9 mouse cellular contexts compared by ENCODE assay signal in the genomic region with DNA sequence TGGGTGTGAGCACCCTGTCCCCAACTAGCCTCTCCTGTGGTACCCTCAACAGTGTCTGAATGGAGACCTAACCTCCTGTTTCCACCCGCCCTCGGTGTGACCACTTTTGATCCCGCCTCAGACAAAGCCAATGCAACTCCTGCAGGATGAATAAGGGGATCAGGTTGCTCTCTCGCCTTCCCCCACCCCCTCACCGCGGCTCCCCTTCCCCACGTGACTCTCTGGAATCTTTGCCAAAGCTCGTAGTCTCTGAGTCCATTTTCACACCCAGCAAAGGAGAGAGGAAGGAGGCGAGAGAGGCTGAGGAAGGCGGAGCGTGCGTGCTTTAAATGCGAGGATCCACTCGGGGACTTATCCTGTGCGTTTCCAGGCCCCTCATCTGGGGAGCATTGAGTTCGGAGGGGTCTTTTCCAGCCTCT. TPM values are rescaled to one million over a fixed set of nuclear protein-coding genes. Genes with fewer than 3 reads are reported as not detected.
DNase-seq lines count a peak whose midpoint lies in the region; ATAC-seq and TF ChIP-seq lines count a peak whose summit lies in the region.
"Had no signal": no experiment of that assay in that cellular context is flagged by ENCODE, and none has a peak within 500 bp of the region (broad histone marks: within the 10 kb centered on the region; RNA-seq: fewer than 3 reads in every experiment).

A gene (plus strand): TSS at position 389 of the 419 bp plus-strand sequence.

- peaks cover 6% of the 10 kb centered on the region for H3K9me3 ChIP-seq in CH12.LX (replicated peaks; ENCODE audit: low read length)
- H3K9me3 ChIP-seq in embryonic facial prominence, embryonic 15.5 days (replicated peaks): no peaks in the 10 kb centered on the region
- no peaks in the 10 kb centered on the region for H3K9me3 ChIP-seq in hindbrain, postnatal 0 days (ENCODE audit: low read length)
- no peaks in the 10 kb centered on the region for H3K9me3 ChIP-seq in limb, embryonic 13.5 days

- in situ Hi-C loops in CH12.LX (cut with MboI; ENCODE audit: low pct_ligation_motif_present, low pct_unique_long_range_greater_than_20kb, low sequenced_read_pairs): no loop called here

- TF ChIP-seq CTCF in CH12.LX (conservative IDR thresholded peaks at IDR 0.05 in 1 of 2, IDR thresholded peaks at IDR 0.05 in 1 of 2; ENCODE audit: low read depth in 2 of 2, low read length in 2 of 2): no peak
- TF ChIP-seq CTCF in hindbrain, postnatal 0 days (IDR thresholded peaks at IDR 0.05; ENCODE audit: low read depth): no peak

- no peak for TF ChIP-seq POLR2A in CH12.LX (IDR thresholded peaks at IDR 0.05; ENCODE audit: low read depth, low read length)

- no peak within 1 kb of the TSS; the same call in 1 of the 2 replicates for H3K27ac ChIP-seq in CH12.LX (ENCODE audit: insufficient read depth, low read depth)
- H3K27ac ChIP-seq in embryonic facial prominence, embryonic 15.5 days (replicated peaks): peak within 1 kb of the TSS; percentile 78
- H3K27ac ChIP-seq in hindbrain, postnatal 0 days: peak within 1 kb of the TSS; percentile 50; the same call in 1 of the 2 replicates
- peak within 1 kb of the TSS; percentile 79 for H3K27ac ChIP-seq in limb, embryonic 13.5 days

- dilution Hi-C loops in CH12.LX (cut with MboI; ENCODE audit: extremely low pct_ligation_motif_present, extremely low pct_unique_long_range_greater_than_20kb, low sequenced_read_pairs): no loop called here

- H3K27me3 ChIP-seq in CH12.LX (replicated peaks): no peaks in the 10 kb centered on the region
- H3K27me3 ChIP-seq in embryonic facial prominence, embryonic 15.5 days: no peaks in the 10 kb centered on the region
- H3K27me3 ChIP-seq in hindbrain, postnatal 0 days (ENCODE audit: insufficient read depth, low read length): no peaks in the 10 kb centered on the region
- peaks cover 9% of the 10 kb centered on the region; the same call in 1 of the 2 replicates for H3K27me3 ChIP-seq in limb, embryonic 13.5 days

- under 1% methylated on average over 16 of the region's 16 CpGs for WGBS in embryonic facial prominence, embryonic 15.5 days
- WGBS in hindbrain, postnatal 0 days: under 1% methylated on average over 16 of the region's 16 CpGs
- under 1% methylated on average over 16 of the region's 16 CpGs for whole genome bisulfite sequencing in limb, embryonic 13.5 days

- peak; percentile 73 for DNase-seq in embryo, embryonic 10 days (ENCODE audit: low spot score)
- no peak for DNase-seq in embryo, embryonic 10.5 days (ENCODE audit: low spot score)
- DNase-seq in CH12.LX (ENCODE audit: extremely low read depth): no peak
- peak; percentile 72 for DNase-seq in hindbrain, postnatal 0 days (ENCODE audit: low spot score)
- DNase-seq in neural tube, embryonic 10.5 days (ENCODE audit: extremely low spot score, low spot score): peak; percentile 76
- DNase-seq in spleen, adult 12 weeks (ENCODE audit: low spot score): no peak

- TF ChIP-seq EP300 in CH12.LX (IDR thresholded peaks at IDR 0.05; ENCODE audit: low read length): no peak

- H3K4me1 ChIP-seq in CH12.LX (ENCODE audit: control insufficient read depth in 1 of 2, insufficient read depth in 2 of 2): peaks cover 6 to 15% of the 10 kb centered on the region in 2 experiments
- peaks cover 21% of the 10 kb centered on the region for H3K4me1 ChIP-seq in embryonic facial prominence, embryonic 15.5 days
- H3K4me1 ChIP-seq in hindbrain, postnatal 0 days (ENCODE audit: insufficient read depth, low read length): peaks cover 4% of the 10 kb centered on the region; the same call in 1 of the 2 replicates
- peaks cover 25% of the 10 kb centered on the region for H3K4me1 ChIP-seq in limb, embryonic 13.5 days

- TF ChIP-seq RAD21 in CH12.LX (IDR thresholded peaks at IDR 0.05; ENCODE audit: low read depth, low read length): no peak

- peak within 1 kb of the TSS; percentile 68 for H3K9ac ChIP-seq in CH12.LX (ENCODE audit: insufficient read depth, low read depth)
- H3K9ac ChIP-seq in embryonic facial prominence, embryonic 15.5 days: peak within 1 kb of the TSS; percentile 57
- H3K9ac ChIP-seq in hindbrain, postnatal 0 days (replicated peaks; ENCODE audit: low read length): peak within 1 kb of the TSS; percentile 51
- peak within 1 kb of the TSS; percentile 71 for H3K9ac ChIP-seq in limb, embryonic 13.5 days

- peak within 1 kb of the TSS; percentile 61; the same call in 1 of the 2 replicates for H3K4me2 ChIP-seq in CH12.LX (ENCODE audit: insufficient read depth, low read depth, poor library complexity, severe bottlenecking)
- H3K4me2 ChIP-seq in embryonic facial prominence, embryonic 15.5 days (replicated peaks): peak within 1 kb of the TSS; percentile 93
- peak within 1 kb of the TSS; percentile 94 for H3K4me2 ChIP-seq in hindbrain, postnatal 0 days (ENCODE audit: low read depth, low read length)
- H3K4me2 ChIP-seq in limb, embryonic 13.5 days (replicated peaks): peak within 1 kb of the TSS; percentile 93

- ATAC-seq in embryonic facial prominence, embryonic 15.5 days (ENCODE audit: insufficient number of reproducible peaks, low FRiP score, low TSS enrichment, low read depth): peak; percentile 41; the same call in 1 of the 2 replicates
- no peak; the same call in 1 of the 2 replicates for ATAC-seq in hindbrain, postnatal 0 days
- ATAC-seq in limb, embryonic 13.5 days (ENCODE audit: low FRiP score, low read depth): peak; percentile 78

- peaks cover 0 to 7% of the 10 kb centered on the region in 2 experiments for H3K36me3 ChIP-seq in CH12.LX (replicated peaks in 1 of 2; ENCODE audit: control insufficient read depth in 1 of 2, insufficient read depth in 1 of 2, low read length in 1 of 2)
- no peaks in the 10 kb centered on the region for H3K36me3 ChIP-seq in embryonic facial prominence, embryonic 15.5 days
- no peaks in the 10 kb centered on the region for H3K36me3 ChIP-seq in hindbrain, postnatal 0 days (ENCODE audit: insufficient read depth, low read length)
- H3K36me3 ChIP-seq in limb, embryonic 13.5 days: no peaks in the 10 kb centered on the region
- H3K36me3 ChIP-seq: G1E had no signal

- H3K79me2 ChIP-seq in CH12.LX (replicated peaks; ENCODE audit: control insufficient read depth, extremely low read depth, insufficient read depth, poor library complexity, severe bottlenecking): no peaks in the 10 kb centered on the region

- H3K4me3 ChIP-seq in CH12.LX (replicated peaks in 1 of 3; ENCODE audit: low read depth in 2 of 3, low read length in 2 of 3, poor library complexity in 1 of 3): peak within 1 kb of the TSS; percentile 59 to 69 (median 63)
- peak within 1 kb of the TSS; percentile 67 for H3K4me3 ChIP-seq in embryonic facial prominence, embryonic 15.5 days (replicated peaks)
- peak within 1 kb of the TSS; percentile 55 for H3K4me3 ChIP-seq in hindbrain, postnatal 0 days (ENCODE audit: low read length)
- H3K4me3 ChIP-seq in limb, embryonic 13.5 days: peak within 1 kb of the TSS; percentile 67

TF ChIP-seq in CH12.LX, 34 proteins besides CTCF, POLR2A, EP300 and RAD21:
- TF ChIP-seq UBTF (IDR thresholded peaks at IDR 0.05; ENCODE audit: low read depth, low read length) (no peak), E2F4 (IDR thresholded peaks at IDR 0.05; ENCODE audit: insufficient replicate concordance, low read depth, low read length) (no peak), USF1 (IDR thresholded peaks at IDR 0.05; ENCODE audit: low read depth, low read length) (no peak; the same call in 1 of the 2 replicates), TBP (conservative IDR thresholded peaks at IDR 0.05; ENCODE audit: low read depth, low read length) (no peak), POLR2AphosphoS2 (IDR thresholded peaks at IDR 0.05; ENCODE audit: low read depth, low read length) (no peak), HCFC1 (IDR thresholded peaks at IDR 0.05; ENCODE audit: low read depth, low read length) (no peak), BHLHE40 (IDR thresholded peaks at IDR 0.05; ENCODE audit: low read depth, low read length) (no peak)

RNA-seq across cellular contexts. Expression of the gene that starts here (rescaled TPM):
- 3.3 and 5.4 TPM in 2 replicates for total RNA-seq in CH12.LX (2012; rRNA removed)
- total RNA-seq in CH12.LX (2014; rRNA removed): 1.7 and 2.1 TPM in 2 replicates
- polyA plus RNA-seq in CH12.LX (2012; ENCODE audit: insufficient read length, low read depth): 4.4 and 5.8 TPM in 2 replicates
- 18.7 and 19.8 TPM in 2 replicates for polyA plus RNA-seq in embryonic facial prominence, embryonic 15.5 days (2015; fragmentation: Nextera tagmentation; extraction: Ambion mirVana)
- total RNA-seq in hindbrain, postnatal 0 days (2014; rRNA removed): 10.1 and 15.3 TPM in 2 replicates
- polyA plus RNA-seq in hindbrain, postnatal 0 days (2015; fragmentation: Nextera tagmentation; extraction: Ambion mirVana): 2.9 and 3.9 TPM in 2 replicates
- polyA plus RNA-seq in limb, embryonic 13.5 days (2015; fragmentation: Nextera tagmentation; extraction: Ambion mirVana): 20.4 and 21.8 TPM in 2 replicates

Comparison
In these comparisons a context has a peak if more than half of its experiments do, and no peak if none do; other contexts are left out.
1. DNase-seq: peak in embryo, embryonic 10 days (single experiment), hindbrain, postnatal 0 days (single experiment) and neural tube, embryonic 10.5 days (single experiment); none in embryo, embryonic 10.5 days (single experiment), CH12.LX (single experiment) and spleen, adult 12 weeks (single experiment).
2. Peak in every context shown above with its lines, with median percentiles within 50 percentile points of each other: H3K4me2 ChIP-seq, H3K4me3 ChIP-seq and H3K9ac ChIP-seq.